Mouse (Mus musculus) lung, postnatal 10 days (tissue): ENCODE data around the gene Inka2.

Source experiments
- DNase-seq: peaks from one replicate; pipeline ENCODE4 v3.0.0; 2021

Inka2 gene

DNA sequence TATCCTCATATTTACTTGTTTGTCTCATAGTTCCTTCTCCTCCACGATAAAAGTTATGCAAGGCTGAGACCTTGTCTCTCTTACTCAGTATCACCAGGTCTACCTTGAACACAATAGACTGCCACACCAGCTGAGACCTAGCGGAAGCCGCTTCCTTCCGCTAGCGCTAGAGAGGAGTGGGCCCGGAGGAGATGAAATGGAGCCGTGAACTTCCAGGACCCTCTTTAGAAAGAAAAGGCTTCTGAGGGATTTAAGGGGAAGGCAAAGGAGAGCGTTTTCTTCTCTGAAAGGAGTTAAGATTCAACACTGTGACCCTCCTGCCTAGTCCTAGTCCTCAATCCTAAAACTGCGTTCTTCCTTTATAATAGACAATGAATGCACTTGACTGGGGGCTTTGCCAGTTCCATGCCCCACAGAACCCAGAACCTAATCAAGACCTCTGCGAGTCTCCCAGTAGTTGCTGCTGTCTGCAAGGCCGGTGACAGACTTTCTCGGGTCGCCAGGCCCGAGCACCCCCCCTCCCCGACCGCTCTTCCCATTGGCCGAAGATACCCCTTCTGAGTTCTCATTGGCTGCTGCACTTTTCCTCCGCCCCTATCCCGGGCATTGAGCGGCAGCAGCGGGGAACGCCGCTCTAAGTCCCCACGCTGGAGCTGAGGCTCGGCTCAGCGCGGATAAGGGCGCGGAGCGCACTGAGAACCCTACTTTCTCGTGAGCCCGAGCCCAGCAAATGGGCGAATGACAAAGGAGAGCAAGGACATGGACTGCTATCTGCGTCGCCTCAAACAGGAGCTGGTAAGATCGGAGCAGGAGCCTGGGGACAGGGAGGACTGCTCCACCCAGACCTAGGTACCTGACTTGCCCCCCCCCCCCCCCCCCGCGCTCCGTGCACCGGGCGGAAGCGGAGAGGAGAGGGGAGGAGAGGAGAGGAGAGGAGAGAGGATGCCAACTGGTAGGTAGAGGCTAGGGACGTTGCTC is at the start of gene Inka2:
Inka2 (plus strand) TSS at position 569 of the 978 bp plus-strand sequence.
- DNase-seq, result peak; percentile 89

DNA sequence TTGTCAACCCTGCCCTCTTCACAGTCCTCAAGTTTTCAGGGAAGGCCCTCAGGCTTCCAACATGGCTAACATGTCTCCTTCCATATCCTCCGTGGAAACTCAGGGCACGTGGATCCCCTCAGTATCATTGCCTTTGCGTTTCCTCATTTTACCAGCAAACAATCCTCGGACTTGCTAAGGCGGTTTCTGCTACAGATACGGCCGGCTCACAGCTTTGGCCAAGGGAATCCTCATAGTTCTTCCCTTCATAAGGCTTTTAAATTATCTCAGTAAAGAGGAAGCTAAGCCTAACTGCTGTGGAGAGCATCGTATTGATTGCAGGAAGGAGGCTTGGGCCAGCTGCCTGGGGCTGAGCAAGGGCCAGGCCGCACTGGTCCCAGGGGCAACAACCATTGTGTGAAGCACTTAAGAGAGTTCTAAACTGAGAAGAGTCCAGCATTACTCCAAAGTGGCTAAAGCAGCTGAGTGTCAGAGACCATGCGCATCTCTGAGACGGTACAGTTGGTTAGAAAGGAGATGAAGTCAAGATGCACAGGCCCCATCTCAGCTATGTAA is 49.3 kb upstream of the Inka2 start:
- no peak for DNase-seq

DNA sequence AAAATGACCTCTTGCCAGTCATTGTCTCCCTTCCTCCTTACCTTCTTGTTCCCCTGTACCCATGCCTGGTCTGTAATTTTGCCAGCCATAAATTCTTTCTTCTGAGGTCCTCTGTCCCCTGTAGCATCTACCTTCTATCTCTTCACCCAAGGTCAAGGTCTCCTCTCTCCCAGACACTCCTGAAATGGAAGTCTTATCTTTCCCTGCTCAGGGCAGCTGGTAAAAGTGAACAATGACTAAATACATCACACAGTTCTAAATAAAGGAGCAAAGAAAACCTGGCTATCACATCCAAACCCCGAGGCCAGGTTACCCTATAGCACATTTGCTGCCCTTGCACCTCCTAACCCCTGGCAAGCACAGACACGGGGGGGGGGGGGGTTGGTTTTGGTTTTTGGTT is 43.9 kb upstream of the Inka2 start:
- no peak for DNase-seq

DNA sequence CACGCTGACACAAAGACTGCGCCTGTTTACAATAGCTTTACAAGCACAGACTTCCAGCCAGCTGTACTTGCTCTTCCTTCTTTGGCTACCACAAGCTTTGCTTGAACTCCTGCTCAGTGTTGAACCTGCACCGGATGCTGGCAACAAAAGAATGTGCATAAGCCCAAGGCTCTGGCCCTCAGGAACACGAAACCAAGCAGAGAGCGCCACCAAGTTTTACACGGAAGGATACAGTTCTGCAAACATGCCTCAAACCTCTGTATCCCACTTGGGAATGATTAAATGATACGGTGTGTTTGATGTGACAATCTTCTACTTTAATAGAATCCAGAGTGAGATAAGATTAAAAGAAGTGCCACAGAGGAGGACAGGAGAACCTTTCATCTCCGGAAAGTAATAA is 41.4 kb upstream of the Inka2 start:
- DNase-seq, result no peak

DNA sequence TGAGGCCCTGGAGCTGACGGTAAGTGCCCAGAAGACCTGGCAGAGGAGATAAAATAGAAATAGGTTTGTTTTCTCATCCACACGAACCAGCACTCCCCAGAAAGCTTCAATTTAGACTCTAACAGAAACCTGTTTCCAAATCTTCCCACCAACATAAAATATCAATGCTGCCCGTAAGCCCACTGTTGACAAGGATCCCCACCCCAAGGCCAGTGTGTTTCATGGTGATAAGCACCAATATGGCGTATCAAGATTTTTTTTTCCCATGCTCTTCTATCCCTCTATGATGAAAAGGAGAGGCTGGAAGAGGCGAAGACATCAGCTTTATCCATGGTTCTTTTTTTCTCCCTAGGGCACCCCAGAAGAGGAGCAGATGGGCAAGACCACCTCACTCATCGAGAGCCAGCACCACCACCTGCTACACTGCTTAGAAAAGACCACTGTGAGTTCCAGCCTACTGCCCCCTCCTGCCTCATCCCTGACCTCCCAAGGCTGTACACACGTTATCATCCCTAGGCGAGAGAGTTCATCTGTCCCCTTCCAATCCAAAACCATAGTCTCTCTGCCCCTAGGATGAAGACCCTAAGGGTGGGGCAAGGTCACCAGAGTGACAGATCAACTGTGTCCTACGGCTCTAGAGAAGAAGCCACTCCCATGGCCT is 39.2 kb upstream of the Inka2 start:
- DNase-seq, result no peak

DNA sequence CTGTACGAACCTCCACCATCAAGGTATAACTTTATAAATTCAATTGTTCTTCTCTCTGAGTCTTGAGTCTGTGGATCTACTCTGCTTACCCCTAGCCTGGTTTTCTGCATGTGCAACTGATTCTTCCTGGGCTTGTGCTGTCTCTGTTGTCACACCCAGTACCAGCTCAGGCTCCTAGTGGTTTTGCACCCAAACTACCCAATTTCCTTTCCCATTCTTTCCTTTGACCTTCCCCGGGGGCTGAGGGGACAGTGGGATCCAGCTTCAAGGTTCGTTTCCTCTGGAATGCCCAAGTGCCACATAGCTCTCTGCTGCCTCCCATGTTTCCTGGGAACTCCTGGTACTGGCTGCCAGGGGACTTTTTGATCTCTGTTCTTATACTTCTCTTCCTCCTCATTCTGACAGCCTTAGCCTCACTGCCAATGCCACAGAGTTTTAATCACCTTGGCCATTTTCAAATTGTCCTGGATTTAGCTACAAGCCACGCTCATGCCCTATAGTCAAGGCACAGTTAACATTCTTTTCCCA is 37.3 kb upstream of the Inka2 start:
- DNase-seq, result no peak

DNA sequence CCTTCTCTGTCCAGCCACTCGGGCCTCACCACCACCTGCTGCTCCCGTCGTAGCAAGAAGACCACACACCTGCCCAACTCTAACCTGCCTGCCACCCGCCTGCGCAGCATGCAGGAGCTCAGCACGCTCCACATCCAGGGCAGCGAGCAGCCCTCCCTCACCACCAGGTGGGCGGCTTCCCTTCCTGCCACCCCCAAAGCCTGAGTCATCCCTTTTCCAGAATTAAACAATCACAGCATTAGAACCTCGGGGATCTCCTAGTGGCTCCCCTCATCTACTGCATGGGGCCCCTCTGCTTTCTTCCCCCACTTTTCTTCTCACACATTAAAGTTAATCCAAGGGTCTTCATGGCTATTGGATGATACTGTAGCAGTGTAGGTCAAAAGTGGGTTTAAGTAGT is 36.2 kb upstream of the Inka2 start:
- DNase-seq, result no peak

DNA sequence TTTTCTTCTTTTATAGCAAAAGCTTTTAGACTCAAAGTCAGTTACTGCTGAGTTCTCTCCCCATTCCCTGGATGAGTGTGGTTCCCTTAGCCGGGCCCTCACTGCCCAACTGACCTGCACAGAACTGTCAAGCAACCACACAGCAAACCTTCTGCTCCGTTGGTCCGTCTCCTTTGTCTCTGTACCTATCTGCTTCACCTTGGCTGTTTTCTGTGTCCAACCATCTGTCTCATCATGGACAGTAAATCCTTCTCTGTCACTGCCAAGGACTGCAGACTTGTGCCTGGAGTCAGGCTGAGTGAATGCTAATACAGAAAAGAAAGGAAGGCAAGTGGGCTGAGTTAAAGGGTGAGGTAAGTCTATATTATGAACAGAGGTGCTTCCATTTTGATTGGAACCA is 34.6 kb upstream of the Inka2 start:
- DNase-seq, result no peak

DNA sequence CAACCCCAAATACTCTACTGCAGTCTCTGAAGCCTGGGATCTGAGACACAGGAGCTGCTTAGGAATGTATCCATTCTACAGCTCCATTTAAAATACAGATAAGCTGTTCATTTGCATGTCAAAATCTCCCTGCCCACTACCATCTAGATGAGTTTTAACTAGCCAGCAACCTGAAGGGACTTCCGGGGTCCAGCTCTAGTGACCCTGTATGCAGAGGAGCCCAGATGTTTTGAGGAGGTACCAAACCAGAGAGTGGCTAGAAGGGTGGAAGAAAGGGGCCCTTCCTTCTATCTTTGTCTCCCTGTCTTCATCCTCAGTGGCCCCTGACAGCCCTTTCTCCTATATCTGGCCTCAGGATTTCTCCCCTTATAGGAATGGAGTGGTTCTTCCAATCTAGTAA is 33.6 kb upstream of the Inka2 start:
- DNase-seq, result no peak

DNA sequence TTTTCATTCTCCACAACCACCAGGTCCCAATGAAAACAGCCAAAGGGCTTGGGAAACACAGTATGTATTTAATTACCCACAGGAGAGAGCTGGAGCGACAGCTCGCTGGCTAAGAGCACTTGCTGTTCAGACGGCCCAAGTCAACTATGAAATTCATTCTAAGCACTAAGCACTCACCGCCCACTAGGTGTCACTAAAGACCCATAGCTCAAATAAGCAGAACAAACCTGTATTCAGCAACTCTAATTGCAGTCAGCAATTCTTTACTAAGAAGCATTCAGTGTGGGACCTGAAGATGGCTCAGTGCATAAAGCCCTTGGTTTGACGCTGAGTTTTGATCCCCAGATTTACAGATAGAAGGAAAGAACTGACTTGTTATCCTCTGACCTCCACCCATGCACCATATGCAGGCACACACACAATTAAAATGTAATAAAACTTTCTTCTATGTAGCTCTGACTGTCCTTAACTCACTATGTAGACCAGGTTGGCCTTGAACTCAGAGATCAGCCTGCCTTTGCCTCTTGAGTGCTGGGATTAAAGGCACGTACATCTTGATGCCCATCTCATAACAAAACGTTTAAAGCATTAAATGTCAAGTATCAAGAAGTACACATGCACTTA is 29.7 kb upstream of the Inka2 start:
- peak; percentile 84 for DNase-seq

DNA sequence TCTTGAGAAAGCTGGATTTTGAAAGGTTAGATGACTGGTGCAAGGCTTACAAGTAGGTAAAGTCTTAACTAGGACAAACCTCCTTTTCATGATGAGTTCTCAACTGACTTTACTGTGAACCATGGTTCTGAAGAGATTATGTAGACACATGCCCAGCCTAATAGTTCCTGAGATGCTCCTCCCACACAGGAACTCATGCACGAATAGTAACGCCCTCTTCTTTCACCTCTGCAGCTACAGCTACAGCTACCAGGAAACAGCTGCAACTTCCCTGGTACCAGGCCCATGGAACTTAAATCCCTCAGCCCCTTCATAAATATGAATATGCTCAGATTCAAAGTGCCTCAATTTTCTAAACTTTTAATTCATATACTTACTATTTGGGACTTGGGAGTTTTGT is 28.5 kb upstream of the Inka2 start:
- DNase-seq, result no peak

DNA sequence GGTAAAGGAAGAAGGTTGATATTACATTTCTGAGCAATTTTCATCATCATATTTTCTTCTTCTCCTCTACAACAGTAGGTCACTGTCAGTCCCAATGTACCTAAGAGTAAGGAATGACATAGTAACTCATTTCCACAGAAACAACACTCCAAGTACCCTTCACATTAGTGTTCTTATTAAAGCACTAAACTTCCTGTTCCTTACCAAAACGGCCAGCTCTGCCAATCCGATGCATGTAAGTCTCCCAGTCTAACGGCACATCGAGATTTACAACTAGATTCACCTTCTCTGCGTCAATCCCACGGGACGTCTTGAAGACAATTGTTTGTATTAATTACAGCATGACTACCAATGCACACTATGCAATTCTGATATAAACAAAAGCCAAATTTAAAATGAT is 24.1 kb upstream of the Inka2 start:
- no peak for DNase-seq

DNA sequence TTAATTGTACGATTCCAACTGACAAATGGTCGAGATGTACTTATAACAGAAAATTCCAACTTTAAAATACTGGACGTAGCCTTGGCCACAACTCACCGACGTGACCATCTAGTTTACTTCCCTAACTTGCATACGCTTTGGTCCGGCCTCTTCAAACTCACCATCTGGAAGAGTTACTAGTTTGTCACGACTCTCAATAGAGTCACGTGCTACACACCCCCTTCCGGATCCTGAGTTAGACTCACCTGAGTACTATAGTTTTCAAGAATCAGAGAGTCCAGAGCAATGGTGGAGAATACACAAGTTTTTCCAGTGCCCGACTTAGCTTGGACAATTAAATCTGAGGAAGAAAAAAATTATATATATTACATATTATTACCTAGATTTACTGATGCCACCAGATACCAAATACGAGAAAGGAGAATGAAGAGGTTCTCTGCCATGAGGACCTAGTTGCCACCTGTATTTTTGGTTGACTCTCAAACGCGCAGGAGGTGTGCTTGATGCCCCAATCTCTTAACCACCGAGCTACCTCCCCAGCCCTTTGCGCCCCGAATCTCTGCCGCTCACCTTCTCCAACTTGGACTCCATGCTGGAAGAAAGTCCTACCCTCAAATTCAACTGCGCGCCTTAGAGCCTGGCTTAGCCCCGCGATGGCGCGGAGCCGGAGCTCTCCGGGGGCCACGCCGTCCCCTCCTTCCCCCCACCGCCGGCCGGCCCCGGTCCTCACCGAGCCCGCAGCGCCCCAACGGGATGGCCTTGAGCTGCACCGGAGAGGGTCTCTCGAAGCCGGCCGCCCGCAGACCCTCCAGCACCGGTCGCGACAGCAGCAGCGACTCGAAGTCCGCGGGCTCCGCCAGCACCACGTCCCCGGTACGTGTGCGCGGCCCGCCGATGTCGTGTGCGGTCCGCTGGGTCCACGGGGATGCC is 17.7 kb upstream of the Inka2 start:
- DNase-seq, result no peak

DNA sequence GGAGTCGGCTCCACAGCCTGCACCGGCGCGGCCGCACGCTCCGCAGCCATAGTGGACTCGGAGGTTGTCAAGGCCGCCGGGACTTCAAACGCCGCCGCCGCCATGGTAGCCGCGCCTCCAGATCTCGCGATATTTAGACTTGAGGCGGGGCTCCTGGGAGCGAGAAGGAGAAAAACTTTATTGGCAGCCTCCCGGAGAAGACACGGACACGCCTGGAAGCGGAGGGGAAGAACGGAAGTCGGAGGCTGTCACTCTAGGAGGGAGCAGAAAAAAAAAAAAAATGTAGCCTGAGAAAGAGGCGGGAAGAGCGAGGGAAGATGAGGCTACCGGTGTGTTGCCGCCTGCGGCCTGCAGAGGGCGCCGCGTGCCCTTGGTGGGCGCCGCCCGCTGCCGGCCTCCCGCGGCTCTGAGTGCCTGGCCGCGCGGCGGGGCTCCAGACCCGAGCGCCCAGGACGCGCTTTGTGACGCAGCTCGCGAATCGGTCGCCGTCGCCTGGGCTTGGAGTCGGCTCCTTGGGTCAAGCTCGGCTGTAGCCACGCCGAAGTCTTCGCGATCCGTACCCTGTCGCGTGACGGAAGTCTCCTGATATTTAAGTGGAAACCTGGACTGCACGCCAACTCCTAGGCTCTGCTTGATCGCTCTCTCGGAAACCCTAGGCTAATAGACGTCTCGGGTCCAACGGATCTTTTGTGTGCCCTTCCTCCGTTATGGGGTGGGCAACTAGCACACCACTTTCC is 16.9 kb upstream of the Inka2 start, which contains the start of gene Ddx20:
Ddx20 (minus strand) TSS at position 251 of the 737 bp plus-strand sequence.
- DNase-seq, result peak; percentile 98

DNA sequence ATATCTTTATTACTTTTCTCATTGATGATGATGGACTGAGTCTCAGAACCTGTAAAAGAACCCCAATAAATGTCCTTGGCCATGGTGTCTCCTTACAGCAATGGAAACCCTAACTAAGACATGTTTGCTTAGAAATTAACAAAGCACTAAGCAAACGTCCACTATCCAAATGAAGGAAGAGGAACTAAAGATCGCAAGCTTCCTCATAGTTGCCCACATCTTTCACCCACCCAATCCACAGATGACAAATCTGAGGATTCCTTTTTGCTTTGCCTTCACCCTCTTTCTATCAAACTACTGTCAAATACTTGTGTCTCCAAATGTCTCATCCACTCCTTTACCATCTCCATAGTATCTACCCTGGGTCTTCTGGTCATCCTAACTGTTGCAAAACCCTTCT is 15.9 kb upstream of the Inka2 start:
- DNase-seq, result no peak

DNA sequence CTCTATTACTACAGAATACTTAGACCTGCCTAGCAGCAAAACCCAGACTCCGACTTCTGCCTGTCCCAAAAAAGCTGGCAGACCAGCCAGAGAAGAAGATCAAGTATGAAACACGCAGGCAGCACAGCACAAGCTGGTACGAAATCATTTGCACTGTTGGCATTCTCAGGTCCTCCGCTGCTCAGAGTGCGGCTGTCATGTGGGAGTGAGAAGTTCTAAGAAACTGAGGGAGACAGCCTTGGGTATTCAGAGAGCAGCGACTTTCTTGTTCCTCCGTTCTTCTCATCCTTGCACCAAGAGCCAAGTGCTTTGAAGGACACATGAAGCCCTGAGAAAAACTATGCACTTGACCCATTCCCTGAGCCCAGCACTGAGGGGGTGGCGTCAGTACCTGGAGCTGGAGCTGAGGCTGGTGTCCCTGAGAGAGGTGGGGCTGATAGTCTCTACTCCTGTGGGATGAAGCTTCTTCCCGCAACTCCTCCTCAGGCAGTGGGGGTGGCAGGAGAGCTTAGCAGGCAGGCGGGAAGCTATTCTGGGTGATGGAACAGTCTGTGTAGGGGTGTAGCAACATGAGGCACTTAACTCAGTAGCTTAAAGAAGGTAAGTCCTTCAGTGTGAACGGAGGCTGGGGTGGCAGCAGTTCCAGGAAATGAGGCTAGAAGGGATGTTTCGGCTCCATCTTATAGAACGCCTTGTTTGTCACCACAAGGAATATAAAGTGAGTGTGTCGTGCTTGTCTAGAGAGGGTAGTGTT is 10.9 kb upstream of the Inka2 start:
- no peak for DNase-seq

DNA sequence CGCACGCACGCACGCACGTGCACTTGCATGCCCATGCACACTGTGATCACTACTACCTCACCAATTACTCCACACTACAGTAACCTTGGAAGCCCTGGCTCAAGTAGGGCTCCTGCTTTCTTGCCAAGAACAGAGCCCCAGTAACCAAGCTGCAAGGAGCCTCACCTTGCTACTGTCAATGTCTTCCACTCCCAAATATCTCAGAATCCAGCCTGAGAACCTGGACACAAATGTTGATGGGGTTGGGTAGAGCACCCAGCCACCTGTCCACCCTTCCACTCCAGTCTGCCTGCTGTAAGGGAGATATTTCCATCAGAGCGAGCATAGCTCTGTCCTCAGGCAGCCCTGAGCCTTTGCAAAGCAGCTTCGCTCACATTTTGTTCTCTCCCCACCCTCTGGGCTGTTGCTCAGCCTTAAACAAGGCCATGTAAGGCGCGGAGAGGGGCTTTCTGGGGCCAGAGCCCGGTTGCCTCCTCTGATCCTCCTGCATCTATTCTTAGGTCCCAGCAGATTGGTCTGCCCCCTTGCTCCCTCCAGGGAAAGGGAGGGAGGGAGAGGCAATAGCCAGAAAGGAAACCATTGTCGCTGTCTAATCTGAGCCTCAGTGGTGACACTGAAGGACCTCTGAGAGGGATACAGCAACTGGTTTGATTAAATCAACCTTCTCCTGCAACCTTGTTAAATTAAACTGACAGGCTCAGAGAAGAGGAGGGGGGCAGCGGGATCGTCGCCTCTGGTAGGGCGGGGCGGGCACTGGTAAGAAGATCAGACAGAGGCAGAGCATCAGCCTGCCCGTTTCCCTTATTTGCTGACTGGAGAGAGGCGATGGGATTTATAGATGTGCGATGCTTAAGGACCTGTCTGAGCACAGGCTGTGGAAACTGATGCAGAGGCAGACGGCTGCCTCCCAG is 8.7 kb upstream of the Inka2 start:
- DNase-seq, result peak; percentile 33

DNA sequence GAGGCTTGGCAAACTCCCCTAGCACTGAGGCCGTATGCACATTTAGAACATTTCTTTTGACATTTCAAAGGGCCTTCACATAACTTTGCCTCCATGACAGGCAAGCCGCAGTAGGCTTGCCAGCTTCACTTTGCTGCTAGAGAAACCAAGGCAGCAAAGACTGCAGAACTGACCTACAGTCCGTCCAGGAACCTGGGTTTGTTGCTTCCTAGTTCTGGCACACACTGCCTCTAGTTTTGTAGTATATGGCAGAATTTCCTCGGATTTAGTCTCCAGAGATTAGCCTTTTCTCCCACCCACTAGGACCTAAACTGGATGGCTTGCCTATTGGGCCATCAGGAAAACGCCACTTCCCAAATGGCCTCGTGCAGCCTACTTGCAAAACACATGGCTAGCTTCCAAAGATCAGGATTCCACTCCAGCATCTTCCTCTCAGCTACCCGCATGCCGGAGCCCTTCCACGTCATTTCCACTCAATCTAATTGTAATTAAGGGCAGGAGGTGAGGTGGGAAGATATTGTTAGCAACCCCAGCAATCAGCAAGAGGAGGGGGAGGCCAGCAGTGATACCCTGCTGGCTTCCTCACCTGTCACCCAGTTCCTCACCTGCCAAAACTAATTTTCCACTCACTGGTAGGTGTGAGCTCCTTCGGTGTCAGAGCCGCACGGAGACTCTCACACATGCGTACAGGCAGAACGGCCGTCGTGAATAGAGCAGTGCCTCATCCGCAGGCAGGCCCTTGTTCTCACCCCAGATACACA is 7.8 kb upstream of the Inka2 start:
- no peak for DNase-seq

DNA sequence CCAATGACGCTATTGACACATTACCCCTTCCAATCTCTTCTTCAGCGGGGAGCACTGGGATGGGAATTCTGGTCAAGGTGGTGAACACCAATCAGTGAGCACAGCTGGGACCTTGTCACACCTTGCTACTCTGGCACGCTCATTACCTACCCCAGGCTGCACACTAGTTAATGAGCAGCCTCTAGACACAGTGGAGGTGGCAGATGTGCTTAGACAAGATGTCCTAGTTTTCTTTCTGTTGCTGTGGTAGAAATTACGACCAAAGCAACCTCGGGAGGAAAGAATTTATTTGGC is 7.3 kb upstream of the Inka2 start:
- no peak for DNase-seq
